Mouse (Mus musculus): ENCODE results near the gene Fkbp9.

Fkbp9 gene

GRCm38 (mm10) chr6:56904982-56905381 lies 73.1 kb downstream of the Fkbp9 start:
- DNase-seq (ENCODE audit: low read depth, low spot score): no peak

GRCm38 (mm10) chr6:56905486-56905885 lies 73.6 kb downstream of the Fkbp9 start:
- no peak for DNase-seq (ENCODE audit: low read depth, low spot score)

GRCm38 (mm10) chr6:56906121-56906846 lies 74.4 kb downstream of the Fkbp9 start:
- DNase-seq (ENCODE audit: low read depth, low spot score): no peak

GRCm38 (mm10) chr6:56907973-56908372 lies 76.1 kb downstream of the Fkbp9 start:
- no peak for DNase-seq (ENCODE audit: low read depth, low spot score)

- no peak for DNase-seq (ENCODE audit: low read depth, low spot score)
These were observed 76.5 kb downstream of the Fkbp9 start for GRCm38 (mm10) chr6:56908397-56908796.

- DNase-seq (ENCODE audit: low read depth, low spot score): peak; percentile 64
These were observed 77.1 kb downstream of the Fkbp9 start for GRCm38 (mm10) chr6:56908912-56909311.

- no peak for DNase-seq (ENCODE audit: low read depth, low spot score)
These were observed 79.1 kb downstream of the Fkbp9 start for GRCm38 (mm10) chr6:56910910-56911309.

GRCm38 (mm10) chr6:56913092-56913858 lies 81.4 kb downstream of the Fkbp9 start:
- DNase-seq (ENCODE audit: low read depth, low spot score): no peak

GRCm38 (mm10) chr6:56916279-56916678 lies 84.4 kb downstream of the Fkbp9 start:
- DNase-seq (ENCODE audit: low read depth, low spot score): no peak

- DNase-seq (ENCODE audit: low read depth, low spot score): no peak
These were observed 85.9 kb downstream of the Fkbp9 start for GRCm38 (mm10) chr6:56917578-56918368.

- DNase-seq (ENCODE audit: low read depth, low spot score): no peak
These were observed 87.6 kb downstream of the Fkbp9 start for GRCm38 (mm10) chr6:56919330-56920044.

GRCm38 (mm10) chr6:56920222-56921092 lies 88.6 kb downstream of the Fkbp9 start:
- DNase-seq (ENCODE audit: low read depth, low spot score): no peak

GRCm38 (mm10) chr6:56923331-56923725 lies 91.5 kb downstream of the Fkbp9 start:
- DNase-seq (ENCODE audit: low read depth, low spot score): no peak

- peak; percentile 98 for DNase-seq (ENCODE audit: low read depth, low spot score)
These were observed 92.2 kb downstream of the Fkbp9 start, which contains the start of the genes Nt5c3 and Vmn1r4 for GRCm38 (mm10) chr6:56923726-56924707. TSS of gene Nt5c3 (minus strand) at chr6:56923932. TSS of gene Vmn1r4 (plus strand) at chr6:56924015.

Data from A20 (cell line).